11 mouse cellular contexts compared by ENCODE assay signal in genomic region chr11:32276347-32276746, GRCm38 (mm10). TPM values are rescaled to one million over a fixed set of nuclear protein-coding genes. Genes with fewer than 3 reads are reported as not detected.
DNase-seq lines count a peak whose midpoint lies in the region; ATAC-seq and TF ChIP-seq lines count a peak whose summit lies in the region.
"Had no signal": no experiment of that assay in that cellular context is flagged by ENCODE, and none has a peak within 500 bp of the region (broad histone marks: within the 10 kb centered on the region; RNA-seq: fewer than 3 reads in every experiment).

Hba-x (plus strand) TSS chr11:32276400.

- WGBS in hindbrain, embryonic 10.5 days: 77% methylated on average over 3 of the region's 3 CpGs
- 86% methylated on average over 3 of the region's 3 CpGs for WGBS in hindbrain, embryonic 16.5 days
- 71% methylated on average over 3 of the region's 3 CpGs for WGBS in embryonic facial prominence, embryonic 10.5 days
- 64% methylated on average over 3 of the region's 3 CpGs for WGBS in forebrain, embryonic 13.5 days
- WGBS in liver, embryonic 14.5 days (ENCODE audit: insufficient replicate concordance): 64% methylated on average over 3 of the region's 3 CpGs

- H3K4me3 ChIP-seq in hindbrain, embryonic 10.5 days: no peak within 1 kb of the TSS
- H3K4me3 ChIP-seq in hindbrain, embryonic 16.5 days (ENCODE audit: low read length): no peak within 1 kb of the TSS
- no peak within 1 kb of the TSS for H3K4me3 ChIP-seq in embryonic facial prominence, embryonic 10.5 days
- H3K4me3 ChIP-seq in forebrain, embryonic 13.5 days: no peak within 1 kb of the TSS
- no peak within 1 kb of the TSS for H3K4me3 ChIP-seq in liver, embryonic 14.5 days (ENCODE audit: insufficient read depth in 1 of 2, low read depth in 2 of 2, low read length in 2 of 2)

- TF ChIP-seq CTCF in liver, embryonic 14.5 days (IDR thresholded peaks at IDR 0.05; ENCODE audit: low read depth): no peak

- H3K9ac ChIP-seq in hindbrain, embryonic 16.5 days (ENCODE audit: low read depth, low read length): no peak within 1 kb of the TSS
- no peak within 1 kb of the TSS for H3K9ac ChIP-seq in forebrain, embryonic 13.5 days
- peak within 1 kb of the TSS; percentile 12 for H3K9ac ChIP-seq in liver, embryonic 14.5 days (replicated peaks)

- peaks cover 24% of the 10 kb centered on the region for H3K27me3 ChIP-seq in hindbrain, embryonic 10.5 days (ENCODE audit: insufficient read depth, poor library complexity, severe bottlenecking)
- no peaks in the 10 kb centered on the region; the same call in 1 of the 2 replicates for H3K27me3 ChIP-seq in hindbrain, embryonic 16.5 days (replicated peaks; ENCODE audit: control insufficient read depth, insufficient read depth, low read length)
- H3K27me3 ChIP-seq in embryonic facial prominence, embryonic 10.5 days (replicated peaks; ENCODE audit: low read depth, poor library complexity, severe bottlenecking): peaks cover 41% of the 10 kb centered on the region
- no peaks in the 10 kb centered on the region for H3K27me3 ChIP-seq in forebrain, embryonic 13.5 days
- H3K27me3 ChIP-seq in liver, embryonic 14.5 days (ENCODE audit: control insufficient read depth, insufficient read depth, low read length): peaks cover 13% of the 10 kb centered on the region

- DNase-seq in hindbrain, embryonic 10.5 days (ENCODE audit: low spot score): no peak
- no peak for DNase-seq in embryonic facial prominence, embryonic 10.5 days (ENCODE audit: low spot score)
- no peak for DNase-seq in liver, embryonic 14.5 days (ENCODE audit: low read depth in 3 of 3, low spot score in 3 of 3)
- DNase-seq in embryo, embryonic 11 days: no peak
- no peak for DNase-seq in urinary bladder, postnatal 36 days (ENCODE audit: low spot score in 2 of 2)
- DNase-seq: cerebellum, adult 11 months; kidney, adult 9 months; right cerebral cortex, postnatal 14 days had no signal

- H3K4me2 ChIP-seq in hindbrain, embryonic 16.5 days (ENCODE audit: low read length): no peak within 1 kb of the TSS
- no peak within 1 kb of the TSS for H3K4me2 ChIP-seq in forebrain, embryonic 13.5 days
- no peak within 1 kb of the TSS for H3K4me2 ChIP-seq in liver, embryonic 14.5 days (ENCODE audit: low read depth)

- no peaks in the 10 kb centered on the region for H3K9me3 ChIP-seq in hindbrain, embryonic 10.5 days
- H3K9me3 ChIP-seq in hindbrain, embryonic 16.5 days (ENCODE audit: control insufficient read depth, low read length): no peaks in the 10 kb centered on the region
- H3K9me3 ChIP-seq in embryonic facial prominence, embryonic 10.5 days: no peaks in the 10 kb centered on the region
- H3K9me3 ChIP-seq in forebrain, embryonic 13.5 days (replicated peaks): no peaks in the 10 kb centered on the region
- H3K9me3 ChIP-seq in liver, embryonic 14.5 days (ENCODE audit: control insufficient read depth, low read length): no peaks in the 10 kb centered on the region

- H3K4me1 ChIP-seq in hindbrain, embryonic 10.5 days (replicated peaks): no peaks in the 10 kb centered on the region
- H3K4me1 ChIP-seq in hindbrain, embryonic 16.5 days (ENCODE audit: control insufficient read depth, insufficient read depth, low read depth, low read length): no peaks in the 10 kb centered on the region
- no peaks in the 10 kb centered on the region for H3K4me1 ChIP-seq in embryonic facial prominence, embryonic 10.5 days
- H3K4me1 ChIP-seq in forebrain, embryonic 13.5 days: no peaks in the 10 kb centered on the region
- peaks cover 37 to 40% of the 10 kb centered on the region in 2 experiments for H3K4me1 ChIP-seq in liver, embryonic 14.5 days (replicated peaks; ENCODE audit: control insufficient read depth in 2 of 2, insufficient read depth in 2 of 2, low read length in 1 of 2)

- no peak for TF ChIP-seq EP300 in liver, embryonic 14.5 days (IDR thresholded peaks at IDR 0.05; ENCODE audit: low read depth)

- no peaks in the 10 kb centered on the region for H3K36me3 ChIP-seq in hindbrain, embryonic 10.5 days
- H3K36me3 ChIP-seq in hindbrain, embryonic 16.5 days (ENCODE audit: control insufficient read depth, insufficient read depth, low read length): no peaks in the 10 kb centered on the region
- H3K36me3 ChIP-seq in embryonic facial prominence, embryonic 10.5 days (replicated peaks): no peaks in the 10 kb centered on the region
- no peaks in the 10 kb centered on the region for H3K36me3 ChIP-seq in forebrain, embryonic 13.5 days (ENCODE audit: poor library complexity, severe bottlenecking)
- H3K36me3 ChIP-seq in liver, embryonic 14.5 days (replicated peaks; ENCODE audit: control insufficient read depth, insufficient read depth, low read depth): no peaks in the 10 kb centered on the region

- ATAC-seq in hindbrain, embryonic 16.5 days: no peak
- ATAC-seq in forebrain, embryonic 13.5 days: no peak
- no peak for ATAC-seq in liver, embryonic 14.5 days (ENCODE audit: insufficient read depth)
- no peak for ATAC-seq in activated CD4-positive, CD25-positive, alpha-beta regulatory T cell, adult 4 months

- no peak within 1 kb of the TSS; the same call in 1 of the 2 replicates for H3K27ac ChIP-seq in hindbrain, embryonic 10.5 days
- no peak within 1 kb of the TSS for H3K27ac ChIP-seq in hindbrain, embryonic 16.5 days (ENCODE audit: low read depth, low read length)
- no peak within 1 kb of the TSS; the same call in 1 of the 2 replicates for H3K27ac ChIP-seq in embryonic facial prominence, embryonic 10.5 days (replicated peaks)
- H3K27ac ChIP-seq in forebrain, embryonic 13.5 days: no peak within 1 kb of the TSS
- peak within 1 kb of the TSS; percentile 4; the same call in 1 of the 2 replicates for H3K27ac ChIP-seq in liver, embryonic 14.5 days

RNA-seq across cellular contexts. Expression of gene Hba-x, which starts in this region (rescaled TPM):
- polyA plus RNA-seq in hindbrain, embryonic 10.5 days (2016; fragmentation: Nextera tagmentation; extraction: Ambion mirVana): 3,492 and 3,546 TPM in 2 replicates
- polyA plus RNA-seq in hindbrain, embryonic 16.5 days (2015; fragmentation: Nextera tagmentation; extraction: Ambion mirVana): 4.9 and 16.1 TPM in 2 replicates
- polyA plus RNA-seq in embryonic facial prominence, embryonic 10.5 days (2016; fragmentation: Nextera tagmentation; extraction: Ambion mirVana): 2,457 and 2,745 TPM in 2 replicates
- polyA plus RNA-seq in forebrain, embryonic 13.5 days (2015; fragmentation: Nextera tagmentation; extraction: Ambion mirVana): 316 and 451 TPM in 2 replicates
- polyA plus RNA-seq in liver, embryonic 14.5 days (2012; rRNA removed): 32.1 and 38.8 TPM in 2 replicates
- 74.9 and 85.3 TPM in 2 replicates for polyA plus RNA-seq in liver, embryonic 14.5 days (2014; fragmentation: Nextera tagmentation; extraction: Ambion mirVana)
- not detected for polyA plus RNA-seq in activated CD4-positive, CD25-positive, alpha-beta regulatory T cell, adult 4 months (2017; shearing (Covaris generic))
